Mouse (Mus musculus): Measurements from ENCODE around the gene Lifr.

GRCm38 (mm10) chr15:7116216-7116615 lies 25.8 kb downstream of the Lifr start:
- TF ChIP-seq CTCF (IDR thresholded peaks at IDR 0.05; ENCODE audit: extremely low read depth, insufficient read depth, insufficient read length, insufficient replicate concordance) (no peak), POLR2A (IDR thresholded peaks at IDR 0.05; ENCODE audit: low read depth, low read length) (no peak)

Measured in spleen, adult 2 months (tissue).